Mouse (Mus musculus) embryonic fibroblast, embryonic 13.5 days (primary cell): ENCODE measurements around the gene Tnfsf10.

Source experiments
- CTCF ChIP-seq: IDR thresholded peaks from 2 replicates; pipeline ENCODE4 v1.5.1; 2011; ENCODE audit warnings: mild to moderate bottlenecking, control low read depth, low read length, moderate library complexity, borderline replicate concordance; ENCODE audit not compliant: insufficient read depth
- POLR2A ChIP-seq: IDR thresholded peaks from 2 replicates; pipeline ENCODE4 v1.6.1; 2011; ENCODE audit warnings: low read depth, mild to moderate bottlenecking, control low read depth, low read length, moderate library complexity

GRCm38 (mm10) chr3:27310973-27311372, 5.9 kb upstream of the Tnfsf10 start:
- TF ChIP-seq POLR2A, result no peak
- TF ChIP-seq CTCF, result no peak
